8 mouse cellular contexts compared by ENCODE assay signal in the genomic region with DNA sequence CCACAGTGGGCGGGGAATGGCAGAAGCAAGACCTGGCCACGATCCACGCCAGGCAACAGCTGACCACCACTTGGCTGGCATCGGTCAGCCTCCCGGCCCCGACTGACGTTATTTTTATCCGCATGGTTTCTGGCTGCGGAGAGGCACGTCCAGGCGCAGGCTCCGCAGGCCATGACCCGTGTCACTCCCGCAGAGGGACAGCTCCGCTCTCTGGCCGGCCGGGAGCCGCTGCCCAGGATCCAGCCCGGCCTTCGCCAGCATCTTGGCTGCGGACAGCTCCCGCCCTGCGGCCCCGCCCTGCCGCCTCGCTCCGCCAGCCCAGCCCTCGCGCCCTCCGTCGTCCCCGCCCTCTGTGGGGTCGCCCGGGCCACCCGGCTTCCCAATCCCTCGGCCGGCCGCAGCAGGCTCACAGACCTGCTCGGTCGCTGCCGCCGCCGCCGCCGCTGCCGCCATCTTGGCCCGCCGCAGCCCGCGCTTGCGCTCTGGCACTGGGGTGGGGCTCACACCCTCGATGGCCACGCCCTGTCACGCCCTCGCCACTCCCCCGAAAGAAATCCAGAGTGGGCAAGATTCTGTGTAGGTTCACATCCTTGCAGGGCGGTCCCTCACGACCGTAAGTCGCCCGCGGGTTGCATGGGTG. TPM values are rescaled to one million over a fixed set of nuclear protein-coding genes. Genes with fewer than 3 reads are reported as not detected.
DNase-seq lines count a peak whose midpoint lies in the region; ATAC-seq lines count a peak whose summit lies in the region.

A gene (minus strand): TSS at position 530 of the 640 bp plus-strand sequence.

- peak within 1 kb of the TSS; percentile 85 for H3K4me3 ChIP-seq in hindbrain, embryonic 13.5 days

- H3K27ac ChIP-seq in hindbrain, embryonic 13.5 days, result peak within 1 kb of the TSS; percentile 62

- peak within 1 kb of the TSS; percentile 70 for H3K4me2 ChIP-seq in hindbrain, embryonic 13.5 days

- H3K4me1 ChIP-seq in hindbrain, embryonic 13.5 days (replicated peaks), result peaks cover 30% of the 10 kb centered on the region

- peaks cover 6% of the 10 kb centered on the region for H3K36me3 ChIP-seq in hindbrain, embryonic 13.5 days

- peak; percentile 83 for ATAC-seq in hindbrain, embryonic 13.5 days (ENCODE audit: low FRiP score)

- DNase-seq in Muller cell, postnatal 12 days (ENCODE audit: inconsistent ontology term), result peak; percentile 89
- peak; percentile 92 to 95 for DNase-seq in cerebellum, postnatal 10 days
- peak; percentile 69 to 76 for DNase-seq in frontal cortex, postnatal 25 days (ENCODE audit: low spot score in 2 of 2)
- peak; percentile 88 for DNase-seq in layer of hippocampus, postnatal 36 days
- peak; percentile 83 for DNase-seq in lung, postnatal 25 days (ENCODE audit: low spot score)
- peak; percentile 85 for DNase-seq in retina, embryonic 14.5 days (ENCODE audit: low spot score)
- peak; percentile 90 to 91 for DNase-seq in thymus, postnatal 36 days

- H3K27me3 ChIP-seq in hindbrain, embryonic 13.5 days, result peaks cover 46% of the 10 kb centered on the region

- no peaks in the 10 kb centered on the region for H3K9me3 ChIP-seq in hindbrain, embryonic 13.5 days

- under 1% methylated on average over 62 of the region's 62 CpGs for WGBS in hindbrain, embryonic 13.5 days

- peak within 1 kb of the TSS; percentile 91 for H3K9ac ChIP-seq in hindbrain, embryonic 13.5 days

RNA-seq across cellular contexts. Expression of the gene that starts here (rescaled TPM):
- polyA plus RNA-seq in hindbrain, embryonic 13.5 days (2015; fragmentation: Nextera tagmentation; extraction: Ambion mirVana), result 29.5 and 32.3 TPM in 2 replicates
- total RNA-seq in layer of hippocampus, postnatal 36 days (2021), result 10 to 100 TPM; 48.7 to 51.7 TPM

Comparison
In these comparisons a context has a peak if more than half of its experiments do, and no peak if none do; other contexts are left out.
1. Peak in every context shown above with its lines: DNase-seq, ATAC-seq, H3K4me3 ChIP-seq and H3K27ac ChIP-seq.